Mouse (Mus musculus): ENCODE measurements around the gene Dapk1.

DNA sequence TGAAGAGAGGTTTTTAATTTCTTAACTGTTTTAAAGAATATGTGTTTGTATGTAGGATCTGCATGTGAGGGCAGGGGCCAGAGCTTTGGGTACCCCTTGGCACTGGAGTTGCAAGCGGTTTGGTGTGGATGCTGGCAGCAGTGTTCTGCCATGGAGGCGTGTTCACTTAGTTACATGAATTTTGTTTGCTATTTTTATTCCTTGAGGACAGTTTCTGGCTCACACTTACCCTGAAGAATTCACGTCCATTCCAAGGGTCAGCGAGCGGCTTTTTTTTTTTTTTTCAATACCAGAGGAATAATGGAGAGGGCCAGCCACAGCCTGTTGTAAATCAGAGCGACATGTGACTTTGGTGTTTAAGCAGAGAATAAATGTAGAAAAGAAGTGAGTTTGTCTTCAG, 33.9 kb downstream of the Dapk1 start:
- TF ChIP-seq POLR2A (IDR thresholded peaks at IDR 0.05; ENCODE audit: insufficient read length, low read depth) = no peak
- no peak for TF ChIP-seq MYOG (IDR thresholded peaks at IDR 0.05; ENCODE audit: control insufficient read depth in 1 of 3, insufficient read depth in 1 of 3, insufficient read length in 2 of 3, low read depth in 2 of 3)
- no peak for TF ChIP-seq USF1 (IDR thresholded peaks at IDR 0.05; ENCODE audit: low read depth)
- TF ChIP-seq MAX (IDR thresholded peaks at IDR 0.05; ENCODE audit: low read depth) = no peak
- no peak for TF ChIP-seq MYOD1 (IDR thresholded peaks at IDR 0.05; ENCODE audit: control insufficient read depth in 1 of 3, insufficient read length in 2 of 3, low read depth in 2 of 3)
- no peak for TF ChIP-seq CEBPB (IDR thresholded peaks at IDR 0.05; ENCODE audit: insufficient read depth, poor library complexity, severe bottlenecking)
- TF ChIP-seq POLR2AphosphoS2 (IDR thresholded peaks at IDR 0.05; ENCODE audit: insufficient read length, low read depth) = no peak
- TF ChIP-seq TCF12 (IDR thresholded peaks at IDR 0.05; ENCODE audit: insufficient read depth, poor library complexity, severe bottlenecking) = no peak
